Mouse (Mus musculus): ENCODE data around the gene Psme2b.
"Not testable (repeated sequence)": the region's sequence is repeated elsewhere in the genome, so short reads cannot be mapped to it uniquely, and the experiment has no call there.

GRCm38 (mm10) chr11:48901567-48901930 is 44.4 kb downstream of the Psme2b start:
- TF ChIP-seq CTCF (IDR thresholded peaks at IDR 0.05; ENCODE audit: insufficient read depth, low read length); POLR2A (IDR thresholded peaks at IDR 0.05; ENCODE audit: borderline replicate concordance, extremely low read depth, low read depth, low read length): not testable (repeated sequence)

All from lung, adult 2 months (tissue).